Mouse (Mus musculus) testis, adult 2 months (tissue): ENCODE results near the gene Shisa7.
A peak's percentile ranks its signal among the peaks of the same experiment; 100 is the strongest.

Experiments
- CTCF ChIP-seq: fragments of 200-500 bp; IDR thresholded peaks from 2 replicates; pipeline ENCODE4 v1.5.1; 2012; ENCODE audit warnings: low read depth, mild to moderate bottlenecking, inconsistent platforms, low read length, moderate library complexity; ENCODE audit not compliant: control insufficient read depth, insufficient read depth, insufficient replicate concordance
- POLR2A ChIP-seq: fragments of 200-500 bp; IDR thresholded peaks from 2 replicates; pipeline ENCODE4 v1.6.1; 2012; ENCODE audit warnings: low read depth, mild to moderate bottlenecking, inconsistent platforms, low read length, moderate library complexity; ENCODE audit not compliant: control insufficient read depth

DNA sequence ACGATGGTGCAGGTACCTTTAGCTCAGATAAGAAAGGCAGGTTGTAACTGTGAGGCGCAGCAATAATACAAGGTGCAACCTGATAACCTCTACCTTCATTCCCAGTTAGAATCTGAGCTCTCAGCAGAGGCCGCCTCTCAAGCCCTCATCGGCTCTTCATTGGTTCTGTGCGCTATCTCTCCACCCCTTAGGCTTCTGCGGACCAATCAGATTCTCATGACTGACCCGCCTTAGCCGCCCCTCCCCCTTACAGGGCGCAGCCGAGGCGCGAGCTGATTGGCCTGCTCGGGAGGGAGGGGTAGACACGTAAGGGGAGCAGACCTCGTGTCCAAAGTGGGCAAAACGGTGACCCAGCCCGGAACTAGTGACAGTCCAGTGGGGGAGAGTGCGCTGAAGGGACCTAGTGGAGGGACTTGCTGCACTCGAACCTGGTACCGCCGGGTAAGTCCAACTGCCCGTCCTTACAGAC, 32.3 kb upstream of the Shisa7 start, which contains the start of gene Isoc2a:
- TF ChIP-seq CTCF (no peak), POLR2A (peak; percentile 97)
